Mouse (Mus musculus) hindbrain, embryonic 14.5 days (tissue): ENCODE results near the gene Mrtfa. TPM values are rescaled to one million over a fixed set of nuclear protein-coding genes. Genes with fewer than 3 reads are reported as not detected.

Experiments
- ATAC-seq: fragments of 200-750 bp; cut with Nextera tagmentation; 2 replicates; pipeline ENCODE4 v1.8.0; 2017; ENCODE audit warnings: moderate number of reproducible peaks, mild to moderate bottlenecking, moderate TSS enrichment, moderate library complexity; ENCODE audit not compliant: low FRiP score
- DNase-seq: peaks from one replicate; pipeline ENCODE4 v3.0.0-alpha.2; 2015; ENCODE audit warnings: low spot score
- H3K27ac ChIP-seq: fragments of 300-500 bp; sonication (generic); 2 replicates; pipeline ENCODE4 v1.5.1; 2014; ENCODE audit warnings: mild to moderate bottlenecking, moderate library complexity
- H3K27me3 ChIP-seq: fragments of 300-500 bp; sonication (generic); 2 replicates; pipeline ENCODE4 v1.6.1; 2014; ENCODE audit warnings: mild to moderate bottlenecking, low read length, mixed read lengths; ENCODE audit not compliant: control insufficient read depth, insufficient read depth
- H3K36me3 ChIP-seq: fragments of 300-500 bp; sonication (generic); replicated peaks from 2 replicates; pipeline ENCODE4 v1.6.1; 2014; ENCODE audit not compliant: control insufficient read depth, insufficient read depth
- H3K4me1 ChIP-seq: fragments of 300-500 bp; sonication (generic); replicated peaks from 2 replicates; pipeline ENCODE4 v1.6.1; 2014; ENCODE audit warnings: antibody characterized with exemption, low read length, mixed read lengths; ENCODE audit not compliant: control insufficient read depth, insufficient read depth
- H3K4me2 ChIP-seq: fragments of 300-500 bp; sonication (generic); replicated peaks from 2 replicates; pipeline ENCODE4 v1.6.1; 2014; ENCODE audit warnings: mild to moderate bottlenecking, moderate library complexity
- H3K4me3 ChIP-seq: fragments of 300-500 bp; sonication (generic); replicated peaks from 2 replicates; pipeline ENCODE4 v1.5.1; 2014; ENCODE audit warnings: mild to moderate bottlenecking, low read length
- H3K9ac ChIP-seq: fragments of 300-500 bp; sonication (generic); 2 replicates; pipeline ENCODE4 v1.6.1; 2014
- H3K9me3 ChIP-seq: fragments of 300-500 bp; sonication (generic); 2 replicates; pipeline ENCODE4 v1.6.1; 2016; ENCODE audit warnings: low read length; ENCODE audit not compliant: control insufficient read depth
- WGBS: fragments of 180-500 bp; shearing (Covaris S2); extraction: QIAGEN DNeasy Blood & Tissue Kit; methylation state at CpG from one replicate; pipeline ENCODE4 v1.1.7; 2014; 5-methylcytosine and 5-hydroxymethylcytosine counted together
- polyA plus RNA-seq: library from polyadenylated mRNA; unstranded; fragments of >200 nt; fragmentation: Nextera tagmentation; extraction: Ambion mirVana; gene quantifications from 2 replicates; pipeline ENCODE4 v1.2.1, GENCODE M21; 2014

Gene Mrtfa
- polyA plus RNA-seq, 1 experiment from 2014 or later = 31.5 TPM

DNA sequence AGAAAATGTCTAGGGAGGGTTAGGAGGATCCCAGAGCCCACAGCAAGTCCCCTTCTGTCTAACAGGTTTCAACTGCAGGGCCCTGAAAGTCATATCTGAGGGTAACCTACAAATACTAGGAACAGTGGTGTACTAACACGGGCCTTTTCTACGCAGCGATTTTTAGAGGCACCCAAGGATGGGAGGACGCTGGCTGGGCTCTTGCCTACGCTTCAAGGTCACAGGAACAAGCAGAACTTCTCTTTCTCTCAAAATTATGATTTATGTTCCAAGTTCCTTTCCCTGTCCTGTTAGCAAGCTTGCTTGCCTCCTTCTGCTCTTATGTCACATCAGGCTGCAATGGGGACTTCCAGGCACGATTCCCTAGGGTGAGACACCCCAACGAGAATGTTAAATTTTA lies 144.5 kb downstream of the Mrtfa start:
- no peak for DNase-seq
- 0 out of 2 replicates have a peak, but pooled peaks cover 8% of the 10 kb centered on the region for H3K36me3 ChIP-seq
- H3K9ac ChIP-seq = no peak overlapping the region
- H3K4me1 ChIP-seq = 0 out of 2 replicates have a peak, but pooled peaks cover 5% of the 10 kb centered on the region
- no peaks in the 10 kb centered on the region for H3K27me3 ChIP-seq
- no peak for ATAC-seq
- no peak overlapping the region for H3K27ac ChIP-seq
- WGBS = 94% methylated on average over 7 of the region's 7 CpGs
- H3K4me3 ChIP-seq = no peak overlapping the region
- H3K4me2 ChIP-seq = no peak overlapping the region
- no peaks in the 10 kb centered on the region for H3K9me3 ChIP-seq

- 0 out of 2 replicates have a peak, but pooled peaks cover 5% of the 10 kb centered on the region for H3K4me1 ChIP-seq
Observed at GRCm38 (mm10) chr15:81045336-81045735, 145.2 kb downstream of the Mrtfa start.

DNA sequence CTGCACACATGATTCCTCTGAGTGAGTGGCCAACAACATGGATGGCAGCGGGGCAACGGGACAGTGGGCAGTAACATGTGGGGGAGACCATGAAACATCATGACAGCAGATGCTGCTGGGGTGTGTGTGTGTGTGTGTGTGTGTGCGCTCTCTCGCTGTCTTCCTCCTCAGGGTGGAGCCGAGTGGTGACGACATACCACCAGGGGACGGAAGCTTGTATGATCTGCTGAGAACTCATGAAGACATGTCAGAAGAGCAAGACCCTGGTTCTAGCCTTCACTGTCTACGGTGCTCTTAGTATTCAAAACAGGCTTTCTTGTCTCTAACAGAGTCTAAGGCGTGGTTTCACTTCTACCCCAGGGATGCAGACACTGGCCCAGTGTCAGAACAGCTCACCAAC lies 146.1 kb downstream of the Mrtfa start:
- Histone ChIP-seq H3K4me3 (no peak overlapping the region), H3K36me3 (0 out of 2 replicates have a peak, but pooled peaks cover 8% of the 10 kb centered on the region), H3K27me3 (no peaks in the 10 kb centered on the region), H3K9me3 (no peaks in the 10 kb centered on the region), H3K27ac (no peak overlapping the region), H3K4me1 (0 out of 2 replicates have a peak, but pooled peaks cover 5% of the 10 kb centered on the region), H3K9ac (no peak overlapping the region), H3K4me2 (no peak overlapping the region)
- WGBS = 90% methylated on average over 9 of the region's 9 CpGs
- ATAC-seq (no peak), DNase-seq (no peak)

More at GRCm38 (mm10) chr15:81045336-81045735, 145.2 kb downstream of the Mrtfa start:
- Histone ChIP-seq H3K4me2 (no peak overlapping the region), H3K27ac (no peak overlapping the region), H3K9ac (no peak overlapping the region), H3K4me3 (no peak overlapping the region), H3K27me3 (no peaks in the 10 kb centered on the region), H3K9me3 (no peaks in the 10 kb centered on the region), H3K36me3 (0 out of 2 replicates have a peak, but pooled peaks cover 8% of the 10 kb centered on the region)
- no peak for ATAC-seq
- 89% methylated on average over 4 of the region's 4 CpGs for WGBS
- no peak for DNase-seq

DNA sequence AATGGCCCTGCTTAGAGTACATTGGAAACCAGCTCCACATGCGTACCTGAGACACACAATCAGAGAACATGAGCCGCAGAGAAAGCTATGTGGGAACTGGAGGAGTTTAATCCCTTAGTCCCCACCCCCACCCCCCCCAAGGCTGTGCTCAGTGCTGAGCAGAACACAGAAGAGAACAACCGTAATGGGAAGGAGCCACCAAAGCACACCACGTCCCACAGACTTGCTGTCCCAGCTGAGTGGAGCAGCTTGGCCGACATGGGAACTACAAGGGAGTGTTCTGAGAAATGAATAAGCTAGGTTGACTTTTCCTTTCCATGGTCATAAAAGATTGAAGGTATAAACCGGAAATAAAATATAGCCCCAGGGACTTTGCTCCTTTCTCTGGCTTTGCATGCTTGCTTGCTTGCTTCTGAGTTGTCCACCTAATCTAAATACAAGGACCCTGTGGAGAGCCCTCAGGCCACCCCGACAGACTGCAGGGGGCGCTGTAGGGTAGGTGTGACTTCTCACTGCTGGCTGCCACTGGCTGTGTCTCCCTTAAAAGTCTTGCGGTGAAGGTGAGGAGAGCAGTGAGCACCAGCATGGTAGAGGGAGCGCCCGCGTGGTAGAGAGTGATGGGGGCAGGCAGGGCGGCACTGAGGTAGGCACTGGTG lies 148.2 kb downstream of the Mrtfa start:
- H3K9ac ChIP-seq = no peak overlapping the region
- ATAC-seq (no peak), DNase-seq (no peak)
- H3K4me1 ChIP-seq = no peaks in the 10 kb centered on the region
- WGBS = 72% methylated on average over 13 of the region's 13 CpGs
- H3K4me3 ChIP-seq = no peak overlapping the region
- H3K36me3 ChIP-seq = 0 out of 2 replicates have a peak, but pooled peaks cover 8% of the 10 kb centered on the region
- H3K9me3 ChIP-seq = no peaks in the 10 kb centered on the region
- H3K4me2 ChIP-seq = no peak overlapping the region
- no peak overlapping the region for H3K27ac ChIP-seq
- no peaks in the 10 kb centered on the region for H3K27me3 ChIP-seq

DNA sequence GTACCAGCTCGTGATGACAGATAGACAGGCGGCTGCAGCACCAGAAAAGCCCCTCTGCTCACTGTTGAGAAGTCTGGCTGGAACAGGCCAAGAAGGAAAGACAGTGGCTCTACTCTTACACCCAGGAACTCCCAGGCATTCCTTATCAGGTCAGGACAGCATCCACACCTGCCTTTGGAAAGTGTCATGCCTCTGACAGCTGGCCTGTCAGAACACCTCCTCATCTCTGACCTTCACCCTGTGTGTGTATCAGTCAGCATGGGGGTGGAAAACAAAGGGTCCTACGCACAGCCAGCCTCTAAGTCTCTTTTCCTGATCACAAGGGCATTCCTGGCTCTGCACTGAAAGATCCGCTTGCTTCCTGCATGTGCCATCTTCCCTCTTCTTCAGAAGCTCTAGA lies 148.8 kb downstream of the Mrtfa start:
- Histone ChIP-seq H3K4me1 (no peaks in the 10 kb centered on the region), H3K27ac (no peak overlapping the region), H3K36me3 (0 out of 2 replicates have a peak, but pooled peaks cover 8% of the 10 kb centered on the region), H3K9me3 (no peaks in the 10 kb centered on the region), H3K4me2 (no peak overlapping the region), H3K27me3 (no peaks in the 10 kb centered on the region), H3K9ac (no peak overlapping the region), H3K4me3 (no peak overlapping the region)
- DNase-seq (no peak), ATAC-seq (no peak)
- WGBS = 77% methylated on average over 4 of the region's 4 CpGs

DNA sequence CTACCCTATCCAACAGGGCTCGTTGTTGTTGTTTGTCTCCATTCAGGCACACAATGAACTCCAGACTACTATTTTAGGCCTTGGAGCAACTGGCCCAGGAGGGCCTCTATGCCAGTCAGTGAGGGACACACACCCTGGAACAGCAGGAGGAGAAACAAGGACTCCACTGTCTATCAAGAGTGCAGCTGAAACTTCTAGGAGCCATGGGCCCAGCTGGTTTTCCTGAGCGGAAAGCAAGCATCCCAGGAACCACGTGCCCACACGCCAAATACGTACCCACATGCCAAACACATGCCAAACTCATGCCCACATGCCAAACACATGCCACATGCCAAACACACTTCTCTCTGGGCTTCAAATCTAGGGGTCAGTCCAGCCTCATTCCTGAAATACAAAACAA lies 152.1 kb downstream of the Mrtfa start:
- Histone ChIP-seq H3K9ac (no peak overlapping the region), H3K4me2 (no peak overlapping the region), H3K4me3 (no peak overlapping the region), H3K9me3 (no peaks in the 10 kb centered on the region), H3K27ac (no peak overlapping the region), H3K27me3 (no peaks in the 10 kb centered on the region), H3K4me1 (peaks cover 8% of the 10 kb centered on the region), H3K36me3 (no peaks in the 10 kb centered on the region)
- 91% methylated on average over 5 of the region's 5 CpGs for WGBS
- DNase-seq (no peak), ATAC-seq (no peak)

- WGBS = 71% methylated on average over 12 of the region's 12 CpGs
- H3K9me3 ChIP-seq = no peaks in the 10 kb centered on the region
- DNase-seq = no peak
Observed at GRCm38 (mm10) chr15:81035417-81036162, 155.0 kb downstream of the Mrtfa start.

DNA sequence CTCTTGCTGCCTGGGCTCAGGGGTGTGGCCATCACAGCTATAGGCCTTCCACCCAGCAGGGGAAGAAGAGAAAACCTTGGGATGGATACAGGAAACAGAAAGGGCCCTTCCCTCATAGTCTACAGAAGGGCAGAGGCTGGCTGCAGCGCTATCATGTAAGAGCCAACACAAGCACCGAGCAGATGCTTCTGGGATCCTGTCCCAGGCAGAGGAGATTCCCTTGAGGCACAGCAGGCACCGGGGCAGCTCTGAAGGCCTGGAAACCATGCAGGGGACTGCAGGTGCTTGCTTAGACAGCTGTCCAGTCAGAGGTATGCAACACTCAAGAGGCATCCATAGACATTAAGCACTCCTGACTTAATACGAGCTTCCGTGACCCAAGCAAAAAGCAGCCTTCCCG lies 156.4 kb downstream of the Mrtfa start:
- no peak overlapping the region for H3K4me3 ChIP-seq
- ATAC-seq (no peak), DNase-seq (no peak)
- H3K27me3 ChIP-seq = no peaks in the 10 kb centered on the region
- peaks cover 8% of the 10 kb centered on the region for H3K4me1 ChIP-seq
- 67% methylated on average over 6 of the region's 6 CpGs for WGBS
- H3K9ac ChIP-seq = no peak overlapping the region
- H3K27ac ChIP-seq = no peak overlapping the region
- H3K9me3 ChIP-seq = no peaks in the 10 kb centered on the region
- H3K36me3 ChIP-seq = no peaks in the 10 kb centered on the region
- no peak overlapping the region for H3K4me2 ChIP-seq

More at GRCm38 (mm10) chr15:81035417-81036162, 155.0 kb downstream of the Mrtfa start:
- ATAC-seq = no peak
- no peak overlapping the region for H3K9ac ChIP-seq
- no peak overlapping the region for H3K4me3 ChIP-seq
- H3K27me3 ChIP-seq = no peaks in the 10 kb centered on the region
- H3K36me3 ChIP-seq = no peaks in the 10 kb centered on the region
- H3K4me1 ChIP-seq = peaks cover 8% of the 10 kb centered on the region
- no peak overlapping the region for H3K27ac ChIP-seq
- H3K4me2 ChIP-seq = no peak overlapping the region

- peaks cover 8% of the 10 kb centered on the region for H3K4me1 ChIP-seq
- no peak overlapping the region for H3K4me2 ChIP-seq
- no peak for ATAC-seq
- WGBS = 49% methylated on average over 9 of the region's 9 CpGs
- H3K4me3 ChIP-seq = no peak overlapping the region
- no peak for DNase-seq
- no peaks in the 10 kb centered on the region for H3K27me3 ChIP-seq
- no peak overlapping the region for H3K9ac ChIP-seq
- H3K36me3 ChIP-seq = no peaks in the 10 kb centered on the region
- no peak overlapping the region for H3K27ac ChIP-seq
- H3K9me3 ChIP-seq = no peaks in the 10 kb centered on the region
Observed at GRCm38 (mm10) chr15:81032941-81033629, 157.5 kb downstream of the Mrtfa start.
